Comparison of ENCODE assay signal across 8 mouse cellular contexts in genomic region chr1:89524369-89524768, GRCm38 (mm10).
A peak's percentile ranks its signal among the peaks of the same experiment; 100 is the strongest.
DNase-seq lines count a peak whose midpoint lies in the region; ATAC-seq and TF ChIP-seq lines count a peak whose summit lies in the region.
"Had no signal": no experiment of that assay in that cellular context is flagged by ENCODE, and none has a peak within 500 bp of the region (broad histone marks: within the 10 kb centered on the region; RNA-seq: fewer than 3 reads in every experiment).

No protein-coding gene starts in this region.

- DNase-seq in R1 (ENCODE audit: low read depth, low spot score), result peak; percentile 84
- DNase-seq in brain, embryonic 18.5 days (ENCODE audit: low read depth, low spot score), result peak; percentile 66
- DNase-seq in left cerebral cortex, adult 2 months (ENCODE audit: extremely low spot score in 1 of 2, low spot score in 2 of 2), result peak; percentile 88 to 93
- DNase-seq in spleen, postnatal 10 days (ENCODE audit: low spot score in 2 of 2), result peak; percentile 61 to 84

- H3K27ac ChIP-seq in forebrain, embryonic 13.5 days, result no peak overlapping the region
- H3K27ac ChIP-seq in left cerebral cortex, adult 2 months, result no peak overlapping the region
- no peak overlapping the region for H3K27ac ChIP-seq in midbrain, embryonic 16.5 days (ENCODE audit: low read length)
- H3K27ac ChIP-seq: midbrain, embryonic 12.5 days had no signal

- no peak overlapping the region for H3K4me3 ChIP-seq in forebrain, embryonic 13.5 days
- H3K4me3 ChIP-seq in left cerebral cortex, adult 2 months, result no peak overlapping the region
- H3K4me3 ChIP-seq in midbrain, embryonic 16.5 days (ENCODE audit: low read depth, low read length), result no peak overlapping the region
- H3K4me3 ChIP-seq: midbrain, embryonic 12.5 days had no signal

- intact Hi-C loops in left cerebral cortex, adult 2 months (cut with DNase I), result loop anchor here (1.0 to 10.0 kb wide), 5 partner anchors 70 to 780 kb away; partner anchors contain the start of gene Agap1

- no peak overlapping the region for H3K4me2 ChIP-seq in forebrain, embryonic 13.5 days
- no peak overlapping the region for H3K4me2 ChIP-seq in midbrain, embryonic 16.5 days (ENCODE audit: low read length)
- H3K4me2 ChIP-seq: midbrain, embryonic 12.5 days had no signal

- peaks cover 13% of the 10 kb centered on the region for H3K27me3 ChIP-seq in forebrain, embryonic 13.5 days
- H3K27me3 ChIP-seq in midbrain, embryonic 16.5 days (ENCODE audit: control insufficient read depth, insufficient read depth, low read depth, low read length), result no peaks in the 10 kb centered on the region

- no peaks in the 10 kb centered on the region for H3K36me3 ChIP-seq in forebrain, embryonic 13.5 days (ENCODE audit: poor library complexity, severe bottlenecking)
- no peaks in the 10 kb centered on the region for H3K36me3 ChIP-seq in midbrain, embryonic 16.5 days (ENCODE audit: control insufficient read depth, insufficient read depth, low read length)
- H3K36me3 ChIP-seq: midbrain, embryonic 12.5 days had no signal

- H3K9me3 ChIP-seq in forebrain, embryonic 13.5 days (replicated peaks), result no peaks in the 10 kb centered on the region
- no peaks in the 10 kb centered on the region for H3K9me3 ChIP-seq in midbrain, embryonic 16.5 days (replicated peaks; ENCODE audit: control insufficient read depth, low read length, poor library complexity, severe bottlenecking)
- H3K9me3 ChIP-seq: midbrain, embryonic 12.5 days had no signal

- 8% methylated on average over 4 of the region's 4 CpGs for WGBS in forebrain, embryonic 13.5 days
- whole genome bisulfite sequencing in midbrain, embryonic 16.5 days, result 4% methylated on average over 4 of the region's 4 CpGs

- H3K4me1 ChIP-seq in forebrain, embryonic 13.5 days, result peaks cover 39% of the 10 kb centered on the region
- peaks cover 17% of the 10 kb centered on the region for H3K4me1 ChIP-seq in midbrain, embryonic 16.5 days (ENCODE audit: control insufficient read depth, insufficient read depth, low read length)

- ATAC-seq in forebrain, embryonic 13.5 days, result peak; percentile 54; the same call in 1 of the 2 replicates
- ATAC-seq in hematopoietic stem cell, adult 5-6 weeks (replicated peaks in 1 of 2; ENCODE audit: insufficient read depth in 1 of 2, low FRiP score in 2 of 2, low TSS enrichment in 1 of 2, low read depth in 1 of 2, poor library complexity in 2 of 2, severe bottlenecking in 2 of 2), result peak; percentile 61 to 72; a peak in 3 of 4 replicates
- peak; percentile 61 for ATAC-seq in midbrain, embryonic 16.5 days

- H3K9ac ChIP-seq in forebrain, embryonic 13.5 days, result no peak overlapping the region
- no peak overlapping the region for H3K9ac ChIP-seq in midbrain, embryonic 16.5 days (ENCODE audit: low read depth, low read length)
- H3K9ac ChIP-seq: midbrain, embryonic 12.5 days had no signal

- TF ChIP-seq CTCF in left cerebral cortex, adult 2 months (IDR thresholded peaks at IDR 0.05), result peak; percentile 98
